Mouse (Mus musculus) embryo, embryonic 10 days (tissue): ENCODE data around the gene Efna2.

Experiments used
- DNase-seq: peaks from one replicate; pipeline ENCODE4 v3.0.0-alpha.2; 2015; ENCODE audit warnings: low spot score

The Efna2 gene

GRCm38 (mm10) chr10:80179068-80180051, at the start of gene Efna2:
TSS of gene Efna2 (plus strand) at chr10:80179482.
- DNase-seq: peak; percentile 54

DNA sequence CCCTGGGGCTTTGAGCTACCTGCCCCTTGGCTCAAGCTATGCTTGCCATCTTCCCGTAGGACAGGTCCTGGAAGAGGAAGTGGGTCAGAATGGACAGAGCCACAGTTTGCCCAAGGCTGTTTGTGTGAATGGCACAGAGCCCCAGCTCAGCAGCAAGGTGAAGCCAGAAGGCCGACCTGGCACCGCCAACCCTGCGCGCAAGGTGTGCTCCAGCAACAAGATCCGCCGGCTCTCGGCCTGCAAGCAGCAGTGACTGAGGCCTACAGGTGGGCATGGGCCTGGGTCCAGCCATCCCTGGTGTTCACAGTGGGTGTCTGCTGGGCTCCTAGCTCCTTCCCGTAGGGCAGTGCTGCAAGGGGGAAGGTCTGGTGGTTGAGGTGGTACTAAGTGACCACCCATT, 49.4 kb upstream of the Efna2 start:
- no peak for DNase-seq

DNA sequence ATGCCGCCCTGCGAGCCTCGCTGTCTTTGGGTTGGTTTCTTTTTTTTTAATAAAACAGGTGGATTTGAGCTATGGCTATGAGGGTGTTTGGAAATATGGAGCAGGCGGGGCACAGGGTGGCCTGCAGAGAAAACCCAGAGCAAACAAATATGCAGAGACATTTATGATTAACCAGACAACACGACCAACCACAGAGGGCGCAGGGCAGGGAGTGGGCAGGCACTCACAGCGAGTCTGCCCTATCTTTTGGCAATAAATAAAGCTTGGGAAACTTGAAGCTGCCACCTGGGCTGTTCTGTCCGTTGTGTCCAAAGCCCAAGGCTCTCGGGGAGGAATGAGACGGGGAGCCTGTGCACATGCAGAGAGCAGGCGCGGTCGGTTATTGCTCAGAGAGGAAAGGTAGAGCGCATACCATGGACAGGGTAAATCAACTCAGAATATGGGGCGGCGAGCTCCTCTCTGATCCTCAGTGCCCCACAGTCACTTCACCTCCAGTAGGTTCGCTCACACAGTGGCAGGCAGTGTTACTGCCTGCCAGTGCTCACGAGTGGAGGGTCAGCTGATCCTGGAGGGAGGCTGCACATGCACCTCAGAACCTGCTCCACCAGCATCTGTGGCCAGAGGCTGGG, 48.8 kb upstream of the Efna2 start:
- DNase-seq: no peak

DNA sequence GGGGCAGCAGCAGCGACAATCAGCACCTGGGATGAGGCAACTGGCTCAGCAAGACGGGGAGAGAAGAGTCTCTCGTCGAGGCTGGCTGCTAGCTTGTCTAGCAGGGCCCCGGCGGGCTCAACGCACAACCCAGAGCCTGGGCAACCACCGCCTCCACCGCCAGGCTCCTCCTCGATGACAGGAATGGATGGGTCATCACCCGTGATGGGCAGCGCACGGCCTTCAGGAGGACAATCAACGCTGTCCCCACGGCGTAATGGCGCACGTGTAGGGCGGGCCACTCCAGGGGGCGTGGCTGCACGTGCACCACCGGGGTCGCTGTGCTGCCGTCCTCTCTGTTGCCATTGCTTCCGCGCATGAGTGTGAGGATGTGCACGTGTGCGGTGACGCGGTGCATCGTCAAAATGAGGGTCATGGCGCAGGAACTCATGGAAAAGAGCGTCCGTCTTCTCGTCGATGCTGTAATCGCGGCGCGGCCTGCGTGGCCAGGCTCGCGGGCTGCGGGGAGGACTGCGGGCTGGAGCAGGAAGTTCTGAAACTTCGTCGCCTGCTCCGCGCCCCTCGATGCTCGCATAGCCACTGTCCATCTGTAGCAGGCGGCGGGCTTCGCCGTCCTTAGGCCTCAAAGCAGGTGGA, 47.8 kb upstream of the Efna2 start:
- peak; percentile 86 for DNase-seq

DNA sequence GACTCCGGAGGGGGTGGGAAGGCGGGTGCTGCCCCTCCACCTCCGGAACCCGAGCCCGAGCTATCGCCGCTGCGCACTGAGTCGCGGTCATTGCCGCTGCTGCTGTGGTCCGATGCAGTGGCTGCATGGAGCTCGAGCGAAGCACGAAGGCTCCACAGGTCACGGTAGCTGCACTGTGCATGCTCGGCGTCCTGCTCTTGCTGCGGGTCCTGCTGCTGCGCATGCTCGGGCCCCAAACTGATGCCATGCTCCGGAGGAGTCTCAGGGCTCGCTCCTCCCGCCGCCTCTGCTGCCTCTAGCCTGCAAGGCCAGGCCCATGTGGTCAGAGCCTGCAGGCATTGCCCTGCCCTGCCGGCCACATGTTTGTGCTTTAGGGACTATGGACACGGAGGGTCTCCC, 47.3 kb upstream of the Efna2 start:
- peak; percentile 58 for DNase-seq

DNA sequence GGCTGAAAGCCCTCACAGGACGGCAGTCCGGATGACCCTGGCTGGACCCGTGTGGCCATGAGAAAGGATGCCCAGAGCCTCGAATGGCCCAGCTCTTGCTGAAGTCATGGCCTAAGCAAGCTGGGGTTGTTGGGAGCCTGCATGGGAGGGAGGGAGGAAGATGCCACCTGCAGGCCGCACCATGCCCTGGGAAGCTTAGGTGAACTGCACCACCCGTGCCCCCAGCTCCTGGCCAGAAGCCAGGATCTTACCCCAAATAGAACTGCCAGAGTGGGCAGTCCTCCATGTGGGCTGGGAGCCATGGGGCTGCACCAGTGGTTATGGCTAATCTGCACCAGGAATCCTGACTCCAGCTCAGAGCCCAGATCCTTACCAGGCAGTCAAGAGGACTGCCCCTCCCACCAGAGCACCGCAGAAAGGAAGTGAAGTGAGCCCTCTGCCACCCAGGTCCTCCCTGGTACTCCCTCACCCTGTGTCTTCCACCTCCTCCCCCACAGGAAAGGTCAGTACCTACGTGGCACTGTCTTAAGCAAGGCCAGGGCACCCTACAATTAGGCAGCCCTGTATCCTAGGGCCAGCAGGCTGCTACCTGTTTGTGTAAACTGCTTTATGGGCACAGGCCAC, 45.9 kb upstream of the Efna2 start:
- DNase-seq: no peak

GRCm38 (mm10) chr10:80134421-80134820, 44.9 kb upstream of the Efna2 start:
- no peak for DNase-seq

DNA sequence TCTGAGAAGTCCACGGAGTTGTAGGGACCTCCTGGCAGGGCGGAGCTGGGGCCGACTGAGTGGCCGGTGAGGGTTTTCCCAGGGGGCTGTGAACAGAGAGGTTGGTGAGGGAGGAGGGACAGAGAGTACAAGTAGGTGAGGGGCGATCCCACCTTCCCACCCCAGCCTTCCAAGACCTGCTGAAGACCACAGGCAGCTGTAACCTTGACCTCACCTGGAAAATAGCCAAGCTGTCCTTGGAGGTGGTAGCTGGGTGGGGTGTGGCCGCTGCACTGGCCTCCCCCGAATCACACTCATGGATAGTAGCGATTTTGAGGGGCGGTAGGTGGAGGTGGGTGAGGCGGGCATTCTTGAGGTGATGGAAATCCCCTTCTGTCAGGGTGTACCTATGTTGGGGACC, 44.1 kb upstream of the Efna2 start:
- no peak for DNase-seq

- no peak for DNase-seq
Observed at GRCm38 (mm10) chr10:80135641-80136040, 43.6 kb upstream of the Efna2 start.

DNA sequence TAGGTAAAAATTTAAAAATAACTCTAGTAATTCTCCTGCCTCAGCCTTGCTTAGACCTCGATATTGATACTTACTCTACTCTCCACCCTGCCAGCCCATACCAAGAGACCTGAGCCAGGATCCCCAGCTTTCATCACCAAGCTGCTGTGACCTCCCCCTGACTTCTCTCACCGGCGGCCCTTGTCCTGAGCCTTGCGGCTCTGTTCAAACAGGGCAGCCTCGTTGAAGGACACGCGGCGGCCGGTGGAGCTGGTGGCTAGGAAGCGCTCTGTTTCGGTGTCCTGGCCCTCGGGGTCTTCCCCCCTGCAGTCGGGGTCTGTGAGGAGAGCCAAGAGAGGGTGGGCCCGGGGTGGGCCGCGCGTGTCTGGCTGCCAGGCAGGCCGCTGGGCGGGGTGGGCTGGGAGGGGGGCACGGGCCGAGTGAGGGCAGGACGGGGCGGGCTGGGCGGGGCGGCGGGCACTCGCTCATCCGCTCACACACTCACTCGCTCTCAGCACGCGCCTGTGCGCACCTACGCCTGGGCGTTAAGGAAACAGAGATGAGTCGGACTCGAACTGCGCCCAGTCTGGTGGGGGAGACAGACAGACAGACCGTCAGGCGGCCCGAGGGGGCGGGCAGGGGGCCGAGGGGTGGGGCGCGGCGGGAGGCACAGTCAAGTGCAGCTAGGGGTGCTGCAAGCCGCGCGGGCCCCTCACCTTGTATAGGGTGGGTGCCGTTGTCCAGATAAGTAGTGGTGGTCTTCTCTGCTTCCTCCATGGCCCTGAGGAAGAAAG, 42.9 kb upstream of the Efna2 start:
- no peak for DNase-seq

DNA sequence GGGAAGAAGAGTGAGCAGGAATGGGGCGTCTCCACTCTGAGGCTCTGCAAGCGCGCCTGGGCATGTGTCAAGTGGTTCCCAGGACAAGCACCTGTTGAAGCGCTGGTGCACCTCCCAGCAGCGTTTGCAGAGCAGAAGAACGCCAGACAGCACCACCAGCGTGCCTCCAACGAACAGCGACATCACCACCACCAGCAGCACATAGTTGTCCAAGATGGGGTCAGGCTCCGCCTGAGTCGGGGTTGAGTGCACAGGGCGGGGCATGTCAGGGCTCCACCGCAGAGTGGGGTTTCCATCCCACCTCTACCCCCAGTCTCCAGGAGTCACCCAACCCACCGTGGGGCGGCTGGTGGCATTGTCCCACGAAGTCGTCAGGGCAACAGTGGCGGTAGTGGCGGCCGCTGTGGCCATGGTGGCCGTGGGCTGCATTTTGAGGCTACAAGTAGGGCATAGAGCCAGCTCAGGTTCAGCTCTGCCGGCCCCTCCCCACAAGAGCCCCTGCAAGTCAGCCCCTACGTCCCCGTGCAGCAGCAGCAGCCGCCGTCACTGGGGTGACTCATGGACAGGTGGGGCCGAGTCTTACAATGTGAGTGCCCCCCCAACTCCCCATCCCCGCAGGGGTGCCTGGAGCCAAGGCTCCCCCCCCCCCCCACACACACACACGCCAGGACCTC, 42.2 kb upstream of the Efna2 start:
- peak; percentile 47 for DNase-seq

DNA sequence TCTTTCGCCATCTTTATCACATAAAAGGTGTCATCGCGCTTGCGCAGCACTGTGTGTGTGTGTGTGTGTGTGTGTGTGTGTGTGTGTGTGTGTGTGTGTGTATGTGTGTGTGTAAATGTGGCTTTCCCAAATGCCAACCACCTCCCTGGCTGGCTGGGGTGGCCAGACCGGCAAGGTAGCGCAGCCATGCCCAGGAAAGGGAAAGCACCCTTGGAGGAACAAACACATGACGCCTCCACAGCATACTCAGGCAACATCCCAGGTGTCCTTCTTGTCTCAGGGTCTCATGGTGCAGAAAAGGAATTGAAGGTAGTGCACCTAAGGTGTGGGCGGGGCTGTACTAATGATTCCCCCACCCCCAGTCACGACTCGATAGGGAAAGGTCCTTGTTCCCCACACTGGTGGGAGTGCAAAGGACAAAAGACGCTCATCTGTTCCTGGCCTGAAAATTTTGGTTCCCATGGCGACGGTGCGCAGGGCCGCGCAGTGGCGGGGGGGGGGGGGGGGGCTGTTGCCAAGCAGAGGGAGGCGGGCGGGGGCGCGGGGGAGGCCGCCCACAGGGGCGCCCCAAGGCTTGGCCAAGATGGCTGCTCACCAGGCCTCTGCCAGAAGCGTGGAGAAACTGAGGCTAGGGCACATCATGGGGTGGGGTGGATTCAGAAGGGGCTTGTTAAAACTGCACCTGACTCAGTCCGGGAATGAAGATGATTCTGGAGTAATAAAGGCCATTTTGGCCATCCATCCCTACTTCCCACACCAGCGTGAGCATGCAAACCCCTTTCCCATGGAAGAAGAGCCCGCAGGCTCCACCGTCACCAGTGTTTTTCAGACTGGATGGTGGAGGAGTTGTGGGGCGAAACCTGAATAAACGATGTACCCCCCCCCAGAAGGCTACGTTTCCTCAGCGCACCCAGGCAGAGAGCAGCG, 41.4 kb upstream of the Efna2 start:
- DNase-seq: no peak

GRCm38 (mm10) chr10:80138553-80139438, 40.5 kb upstream of the Efna2 start, which contains the start of gene Atp5d:
TSS of gene Atp5d (plus strand) at chr10:80138632.
- peak; percentile 74 for DNase-seq

- no peak for DNase-seq
Observed at GRCm38 (mm10) chr10:80139439-80139775, 39.9 kb upstream of the Efna2 start.

DNA sequence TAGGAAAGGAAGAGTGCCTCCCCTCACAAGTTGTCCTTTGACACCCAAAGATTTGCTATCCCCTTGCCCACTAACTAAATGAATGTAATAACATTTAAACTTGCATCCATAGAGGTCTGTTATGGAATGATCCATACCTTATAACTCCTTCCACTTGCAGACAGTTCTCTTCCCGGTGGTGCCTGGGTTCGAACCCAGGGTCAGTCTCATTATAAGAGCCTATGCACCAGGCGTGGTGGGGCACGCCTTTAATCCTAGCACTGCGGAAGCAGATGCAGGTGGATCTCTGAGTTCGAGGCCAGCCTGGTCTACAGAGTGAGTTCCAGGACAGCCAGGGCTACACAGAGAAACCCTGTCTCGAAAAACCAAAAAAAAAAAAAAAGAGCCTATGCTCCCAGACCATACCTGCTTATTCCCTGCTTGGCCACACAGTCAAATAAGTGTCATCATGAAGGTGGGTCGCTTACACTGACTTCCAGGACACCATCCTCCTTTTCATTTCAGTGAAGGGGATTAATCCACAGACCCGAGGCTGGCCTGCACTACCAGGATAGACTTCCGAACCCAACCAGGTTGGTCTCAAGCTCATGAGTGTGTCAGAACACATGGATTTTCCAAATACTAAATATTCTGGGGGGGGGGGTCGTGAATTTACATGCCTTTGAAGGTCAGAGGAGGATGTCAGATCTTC, 39.2 kb upstream of the Efna2 start:
- no peak for DNase-seq

GRCm38 (mm10) chr10:80140666-80141035, 38.6 kb upstream of the Efna2 start, which contains the start of gene Cbarp:
TSS of gene Cbarp (minus strand) at chr10:80140835.
- DNase-seq: no peak

GRCm38 (mm10) chr10:80141243-80141642, 38.0 kb upstream of the Efna2 start:
- DNase-seq: peak; percentile 96
